Mouse (Mus musculus) forebrain, embryonic 10.5 days (tissue): ENCODE results near the gene Zc3h18. TPM values are rescaled to one million over a fixed set of nuclear protein-coding genes. Genes with fewer than 3 reads are reported as not detected.

ENCODE experiments used
- polyA plus RNA-seq: library from polyadenylated mRNA; unstranded; fragments of >200 nt; fragmentation: Nextera tagmentation; extraction: Ambion mirVana; gene quantifications from 2 replicates; pipeline ENCODE4 v1.2.1, GENCODE M21; 2016

The Zc3h18 gene
- polyA plus RNA-seq, 1 experiment from 2014 or later: 73.2 TPM

Other genes starting within 250 kb of the Zc3h18 start
- gene Zfpm1, start 94.5 kb upstream of the Zc3h18 start, polyA plus RNA-seq: 0.82 and 0.88 TPM in 2 replicates
- not detected in 2 replicates for gene Trhr2, start 15.9 kb upstream of the Zc3h18 start, polyA plus RNA-seq
- gene Il17c, start 45.4 kb downstream of the Zc3h18 start, polyA plus RNA-seq: 0.21 TPM in 1 of 2 replicates, not detected in the other
- gene Cyba, start 56.3 kb downstream of the Zc3h18 start, polyA plus RNA-seq: 70.0 and 75.7 TPM in 2 replicates
- 52.1 and 54.2 TPM in 2 replicates for gene Mvd, start 66.8 kb downstream of the Zc3h18 start, polyA plus RNA-seq
- 0.18 and 0.22 TPM in 2 replicates for gene Snai3, start 84.1 kb downstream of the Zc3h18 start, polyA plus RNA-seq
- gene Rnf166, start 99.5 kb downstream of the Zc3h18 start, polyA plus RNA-seq: 31.0 and 33.0 TPM in 2 replicates
- gene Ctu2, start 99.5 kb downstream of the Zc3h18 start, polyA plus RNA-seq: 84.7 and 89.1 TPM in 2 replicates
- 6.1 and 8.8 TPM in 2 replicates for gene Piezo1, start 174.7 kb downstream of the Zc3h18 start, polyA plus RNA-seq
- gene Cdt1, start 191.4 kb downstream of the Zc3h18 start, polyA plus RNA-seq: 73.2 and 79.8 TPM in 2 replicates
- 313 and 321 TPM in 2 replicates for gene Aprt, start 200.3 kb downstream of the Zc3h18 start, polyA plus RNA-seq
- 4.6 and 5.5 TPM in 2 replicates for gene Galns, start 234.9 kb downstream of the Zc3h18 start, polyA plus RNA-seq
- 41.0 and 44.1 TPM in 2 replicates for gene Trappc2l, start 235.0 kb downstream of the Zc3h18 start, polyA plus RNA-seq
- not detected in 2 replicates for gene Pabpn1l, start 246.1 kb downstream of the Zc3h18 start, polyA plus RNA-seq